Mouse (Mus musculus): Measurements from ENCODE around the gene Ccn6. TPM values are rescaled to one million over a fixed set of nuclear protein-coding genes. Genes with fewer than 3 reads are reported as not detected.

Gene Ccn6
- total and polyA plus RNA-seq, 3 experiments, result 0.32 TPM; not detected in 2

- H3K9ac ChIP-seq (ENCODE audit: low read depth, low read length), result peak within 1 kb of the TSS; percentile 59
- WGBS, result 3% methylated on average over 47 of the region's 47 CpGs
- no peaks in the 10 kb centered on the region for H3K79me2 ChIP-seq (replicated peaks; ENCODE audit: control insufficient read depth, insufficient read depth, low read length)
- H3K4me3 ChIP-seq, result peak within 1 kb of the TSS; percentile 62
- no peaks in the 10 kb centered on the region; the same call in 1 of the 2 replicates for H3K4me1 ChIP-seq (ENCODE audit: control insufficient read depth, insufficient read depth, low read length)
- H3K36me3 ChIP-seq (ENCODE audit: control insufficient read depth, insufficient read depth, low read length), result no peaks in the 10 kb centered on the region
- peak within 1 kb of the TSS; percentile 33 for H3K27ac ChIP-seq
- peak; percentile 86 to 89 for DNase-seq
- intact Hi-C loops (cut with DNase I), result no loop called here
- TF ChIP-seq POLR2A (IDR thresholded peaks at IDR 0.05; ENCODE audit: insufficient read depth, low read depth, low read length) (peak; percentile 49; the same call in 1 of the 2 replicates), CTCF (IDR thresholded peaks at IDR 0.05) (no peak; the same call in 1 of the 2 replicates)
- no peaks in the 10 kb centered on the region for H3K27me3 ChIP-seq (ENCODE audit: control insufficient read depth, insufficient read depth, low read length)
Measured at GRCm38 (mm10) chr10:39133462-39134310, 29.9 kb downstream of the Ccn6 start, which contains the start of the genes Fam229b and Tube1. Fam229b (minus strand) TSS chr10:39133914. Tube1 (plus strand) TSS chr10:39133976.

GRCm38 (mm10) chr10:39121412-39121811, 42.2 kb downstream of the Ccn6 start:
- Histone ChIP-seq H3K4me3 (no peak overlapping the region), H3K9ac (ENCODE audit: low read depth, low read length) (no peak overlapping the region), H3K79me2 (replicated peaks; ENCODE audit: control insufficient read depth, insufficient read depth, low read length) (no peaks in the 10 kb centered on the region), H3K27me3 (ENCODE audit: control insufficient read depth, insufficient read depth, low read length) (no peaks in the 10 kb centered on the region), H3K4me1 (ENCODE audit: control insufficient read depth, insufficient read depth, low read length) (no peaks in the 10 kb centered on the region), H3K27ac (no peak overlapping the region), H3K36me3 (ENCODE audit: control insufficient read depth, insufficient read depth, low read length) (no peaks in the 10 kb centered on the region)
- intact Hi-C loops (cut with DNase I), result no loop called here
- TF ChIP-seq EP300 (IDR thresholded peaks at IDR 0.05; ENCODE audit: insufficient read depth, low read depth, low read length), result no peak
- peak; percentile 46 for TF ChIP-seq CTCF (IDR thresholded peaks at IDR 0.05)
- DNase-seq, result no peak
- 29% methylated on average over 4 of the region's 4 CpGs for WGBS

GRCm38 (mm10) chr10:39109489-39109874, 54.1 kb downstream of the Ccn6 start:
- intact Hi-C loops (cut with DNase I), result no loop called here
- no peak overlapping the region for H3K9ac ChIP-seq (ENCODE audit: low read depth, low read length)
- no peaks in the 10 kb centered on the region for H3K27me3 ChIP-seq (ENCODE audit: control insufficient read depth, insufficient read depth, low read length)
- no peak overlapping the region for H3K27ac ChIP-seq
- 81% methylated on average over 4 of the region's 4 CpGs for WGBS
- no peaks in the 10 kb centered on the region for H3K4me1 ChIP-seq (ENCODE audit: control insufficient read depth, insufficient read depth, low read length)
- H3K79me2 ChIP-seq (replicated peaks; ENCODE audit: control insufficient read depth, insufficient read depth, low read length), result no peaks in the 10 kb centered on the region
- no peak for TF ChIP-seq EP300 (IDR thresholded peaks at IDR 0.05; ENCODE audit: insufficient read depth, low read depth, low read length)
- no peak for TF ChIP-seq CTCF (IDR thresholded peaks at IDR 0.05)
- TF ChIP-seq POLR2A (IDR thresholded peaks at IDR 0.05; ENCODE audit: insufficient read depth, low read depth, low read length), result no peak
- no peak overlapping the region for H3K4me3 ChIP-seq
- peaks cover 6% of the 10 kb centered on the region for H3K36me3 ChIP-seq (ENCODE audit: control insufficient read depth, insufficient read depth, low read length)
- no peak for DNase-seq

- no peaks in the 10 kb centered on the region for H3K27me3 ChIP-seq (ENCODE audit: control insufficient read depth, insufficient read depth, low read length)
- intact Hi-C loops (cut with DNase I), result no loop called here
- TF ChIP-seq POLR2A (IDR thresholded peaks at IDR 0.05; ENCODE audit: insufficient read depth, low read depth, low read length) (no peak), CTCF (IDR thresholded peaks at IDR 0.05) (no peak), EP300 (IDR thresholded peaks at IDR 0.05; ENCODE audit: insufficient read depth, low read depth, low read length) (no peak)
- H3K36me3 ChIP-seq (ENCODE audit: control insufficient read depth, insufficient read depth, low read length), result peaks cover 6% of the 10 kb centered on the region
- H3K79me2 ChIP-seq (replicated peaks; ENCODE audit: control insufficient read depth, insufficient read depth, low read length), result no peaks in the 10 kb centered on the region
- no peaks in the 10 kb centered on the region for H3K4me1 ChIP-seq (ENCODE audit: control insufficient read depth, insufficient read depth, low read length)
- no peak overlapping the region for H3K9ac ChIP-seq (ENCODE audit: low read depth, low read length)
- WGBS, result 68% methylated on average over 10 of the region's 10 CpGs
- H3K4me3 ChIP-seq, result no peak overlapping the region
- DNase-seq, result no peak
- H3K27ac ChIP-seq, result no peak overlapping the region
Measured at GRCm38 (mm10) chr10:39108837-39109488, 54.6 kb downstream of the Ccn6 start.

- Histone ChIP-seq H3K36me3 (ENCODE audit: control insufficient read depth, insufficient read depth, low read length) (peaks cover 6% of the 10 kb centered on the region), H3K27ac (no peak overlapping the region)
- intact Hi-C loops (cut with DNase I), result no loop called here
Measured at GRCm38 (mm10) chr10:39106935-39107334, 56.7 kb downstream of the Ccn6 start.

GRCm38 (mm10) chr10:39106413-39106812, 57.2 kb downstream of the Ccn6 start:
- 73% methylated on average over 3 of the region's 3 CpGs for WGBS
- H3K27ac ChIP-seq, result no peak overlapping the region
- no peaks in the 10 kb centered on the region for H3K79me2 ChIP-seq (replicated peaks; ENCODE audit: control insufficient read depth, insufficient read depth, low read length)
- peaks cover 6% of the 10 kb centered on the region for H3K36me3 ChIP-seq (ENCODE audit: control insufficient read depth, insufficient read depth, low read length)
- intact Hi-C loops (cut with DNase I), result no loop called here
- no peaks in the 10 kb centered on the region for H3K27me3 ChIP-seq (ENCODE audit: control insufficient read depth, insufficient read depth, low read length)
- H3K4me1 ChIP-seq (ENCODE audit: control insufficient read depth, insufficient read depth, low read length), result no peaks in the 10 kb centered on the region
- H3K4me3 ChIP-seq, result no peak overlapping the region
- DNase-seq, result no peak
- TF ChIP-seq EP300 (IDR thresholded peaks at IDR 0.05; ENCODE audit: insufficient read depth, low read depth, low read length) (no peak), CTCF (IDR thresholded peaks at IDR 0.05) (no peak), POLR2A (IDR thresholded peaks at IDR 0.05; ENCODE audit: insufficient read depth, low read depth, low read length) (no peak)
- H3K9ac ChIP-seq (ENCODE audit: low read depth, low read length), result no peak overlapping the region

More at GRCm38 (mm10) chr10:39106935-39107334, 56.7 kb downstream of the Ccn6 start:
- 71% methylated on average over 4 of the region's 4 CpGs for WGBS
- Histone ChIP-seq H3K79me2 (replicated peaks; ENCODE audit: control insufficient read depth, insufficient read depth, low read length) (no peaks in the 10 kb centered on the region), H3K4me3 (no peak overlapping the region), H3K4me1 (ENCODE audit: control insufficient read depth, insufficient read depth, low read length) (no peaks in the 10 kb centered on the region), H3K9ac (ENCODE audit: low read depth, low read length) (no peak overlapping the region), H3K27me3 (ENCODE audit: control insufficient read depth, insufficient read depth, low read length) (no peaks in the 10 kb centered on the region)
- DNase-seq, result no peak
- TF ChIP-seq CTCF (IDR thresholded peaks at IDR 0.05) (no peak), EP300 (IDR thresholded peaks at IDR 0.05; ENCODE audit: insufficient read depth, low read depth, low read length) (no peak), POLR2A (IDR thresholded peaks at IDR 0.05; ENCODE audit: insufficient read depth, low read depth, low read length) (no peak)

All from heart, adult 2 months (tissue).